ENCODE assay signal across 8 mouse cellular contexts in the genomic region with DNA sequence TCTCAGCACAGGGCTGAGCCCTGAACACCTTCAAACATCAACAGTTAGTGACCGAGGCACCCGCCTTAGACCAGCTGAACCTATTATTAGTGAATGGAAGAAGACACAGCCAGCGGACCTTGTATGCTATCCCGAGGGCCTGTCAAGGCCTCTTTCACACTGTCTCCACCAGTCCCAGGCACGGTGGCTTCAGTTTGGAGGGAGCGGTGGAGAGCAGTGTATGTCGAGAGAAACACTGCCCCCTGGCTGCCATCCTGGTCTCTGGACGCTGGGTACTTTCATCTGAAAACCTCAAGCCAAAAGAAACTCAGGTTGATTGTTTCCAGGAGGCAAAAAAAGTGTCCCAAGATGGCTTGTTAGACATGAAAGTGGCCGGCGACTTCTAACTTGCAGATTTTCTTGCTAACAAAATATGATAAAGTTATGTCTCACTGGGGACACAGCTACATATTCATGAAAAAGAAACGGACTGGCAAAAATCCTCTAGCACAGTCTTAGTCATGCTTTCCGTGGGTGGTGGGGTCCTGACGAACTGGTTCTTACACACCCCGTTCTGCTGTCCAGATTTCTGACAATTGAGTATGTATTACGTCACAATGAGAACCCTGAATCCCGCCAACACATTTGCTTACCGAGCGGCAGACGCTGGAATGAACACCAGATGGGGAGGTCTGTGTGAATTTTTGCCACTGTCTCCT. TPM values are rescaled to one million over a fixed set of nuclear protein-coding genes. Genes with fewer than 3 reads are reported as not detected.
A peak's percentile ranks its signal among the peaks of the same experiment; 100 is the strongest.
DNase-seq lines count a peak whose midpoint lies in the region; ATAC-seq and TF ChIP-seq lines count a peak whose summit lies in the region.

No protein-coding gene starts in this region.

- H3K27me3 ChIP-seq in intestine, postnatal 0 days (replicated peaks; ENCODE audit: control insufficient read depth, insufficient read depth, low read length) = no peaks in the 10 kb centered on the region
- H3K27me3 ChIP-seq in intestine, embryonic 15.5 days (replicated peaks) = no peaks in the 10 kb centered on the region
- H3K27me3 ChIP-seq in embryonic facial prominence, embryonic 15.5 days = no peaks in the 10 kb centered on the region
- H3K27me3 ChIP-seq in limb, embryonic 14.5 days (ENCODE audit: control insufficient read depth, insufficient read depth, low read length) = no peaks in the 10 kb centered on the region

- 58% methylated on average over 19 of the region's 19 CpGs for WGBS in intestine, postnatal 0 days
- WGBS in intestine, embryonic 15.5 days = 58% methylated on average over 19 of the region's 19 CpGs
- WGBS in embryonic facial prominence, embryonic 15.5 days = 32% methylated on average over 19 of the region's 19 CpGs
- WGBS in limb, embryonic 14.5 days = 39% methylated on average over 19 of the region's 19 CpGs

- TF ChIP-seq CTCF in intestine, postnatal 0 days (IDR thresholded peaks at IDR 0.05; ENCODE audit: low read depth) = peak; percentile 79
- TF ChIP-seq CTCF in bone marrow macrophage, adult 2 months (IDR thresholded peaks at IDR 0.05; ENCODE audit: low read depth, low read length) = peak; percentile 39; the same call in 1 of the 2 replicates

- no peak for ATAC-seq in intestine, postnatal 0 days
- ATAC-seq in intestine, embryonic 15.5 days = no peak
- ATAC-seq in embryonic facial prominence, embryonic 15.5 days (ENCODE audit: insufficient number of reproducible peaks, low FRiP score, low TSS enrichment, low read depth) = no peak
- ATAC-seq in limb, embryonic 14.5 days (ENCODE audit: low FRiP score, low read depth) = 0 out of 2 replicates have a peak, but pooled peaks have one; percentile 27

- peak; percentile 78 to 85 for DNase-seq in heart, postnatal 14 days
- peak; percentile 57 for DNase-seq in limb, embryonic 14.5 days (ENCODE audit: low spot score)
- peak; percentile 39 for DNase-seq in ovary, adult 18-20 months (ENCODE audit: low spot score)
- peak; percentile 73 for DNase-seq in thymus, postnatal 25 days

- no peak overlapping the region for H3K27ac ChIP-seq in intestine, postnatal 0 days (ENCODE audit: low read depth, low read length)
- no peak overlapping the region for H3K27ac ChIP-seq in intestine, embryonic 15.5 days
- H3K27ac ChIP-seq in bone marrow macrophage, adult 2 months (ENCODE audit: insufficient read depth, low read depth, low read length) = no peak overlapping the region
- no peak overlapping the region for H3K27ac ChIP-seq in embryonic facial prominence, embryonic 15.5 days (replicated peaks)
- H3K27ac ChIP-seq in limb, embryonic 14.5 days (replicated peaks; ENCODE audit: low read depth, low read length) = no peak overlapping the region

- TF ChIP-seq POLR2A in bone marrow macrophage, adult 2 months (IDR thresholded peaks at IDR 0.05; ENCODE audit: borderline replicate concordance, low read depth, low read length) = no peak
- no peak for TF ChIP-seq POLR2A in limb, embryonic 14.5 days (IDR thresholded peaks at IDR 0.05; ENCODE audit: borderline replicate concordance, extremely low read depth, insufficient read depth, insufficient read length)

- intact Hi-C loops in heart, postnatal 14 days (cut with DNase I) = loop anchor here (5.0 kb wide), 2 partner anchors 58 to 337 kb away; a partner anchor contains a TSS

- H3K4me1 ChIP-seq in intestine, postnatal 0 days (replicated peaks; ENCODE audit: control insufficient read depth, insufficient read depth, low read length) = no peaks in the 10 kb centered on the region
- H3K4me1 ChIP-seq in intestine, embryonic 15.5 days (replicated peaks) = no peaks in the 10 kb centered on the region
- peaks cover 13% of the 10 kb centered on the region for H3K4me1 ChIP-seq in bone marrow macrophage, adult 2 months (ENCODE audit: control insufficient read depth, insufficient read depth, low read length)
- H3K4me1 ChIP-seq in embryonic facial prominence, embryonic 15.5 days = peaks cover 4% of the 10 kb centered on the region; the same call in 1 of the 2 replicates
- H3K4me1 ChIP-seq in limb, embryonic 14.5 days (ENCODE audit: control insufficient read depth, insufficient read depth, low read length) = no peaks in the 10 kb centered on the region

- no peak overlapping the region for H3K4me3 ChIP-seq in intestine, postnatal 0 days (ENCODE audit: low read depth, low read length)
- H3K4me3 ChIP-seq in intestine, embryonic 15.5 days (replicated peaks) = no peak overlapping the region
- H3K4me3 ChIP-seq in bone marrow macrophage, adult 2 months (ENCODE audit: insufficient read depth, low read length) = no peak overlapping the region
- no peak overlapping the region for H3K4me3 ChIP-seq in embryonic facial prominence, embryonic 15.5 days (replicated peaks)
- no peak overlapping the region for H3K4me3 ChIP-seq in limb, embryonic 14.5 days (replicated peaks; ENCODE audit: low read length)

- no peak overlapping the region for H3K9ac ChIP-seq in intestine, postnatal 0 days (ENCODE audit: low read depth, low read length)
- H3K9ac ChIP-seq in intestine, embryonic 15.5 days = no peak overlapping the region
- no peak overlapping the region for H3K9ac ChIP-seq in embryonic facial prominence, embryonic 15.5 days
- H3K9ac ChIP-seq in limb, embryonic 14.5 days (ENCODE audit: low read depth, low read length, severe bottlenecking) = no peak overlapping the region

- H3K9me3 ChIP-seq in intestine, postnatal 0 days (ENCODE audit: control insufficient read depth) = no peaks in the 10 kb centered on the region
- H3K9me3 ChIP-seq in intestine, embryonic 15.5 days = no peaks in the 10 kb centered on the region
- no peaks in the 10 kb centered on the region for H3K9me3 ChIP-seq in embryonic facial prominence, embryonic 15.5 days (replicated peaks)
- H3K9me3 ChIP-seq in limb, embryonic 14.5 days (ENCODE audit: control insufficient read depth, low read length) = no peaks in the 10 kb centered on the region

- H3K4me2 ChIP-seq in intestine, postnatal 0 days (replicated peaks; ENCODE audit: low read depth) = no peak overlapping the region
- H3K4me2 ChIP-seq in intestine, embryonic 15.5 days (replicated peaks) = no peak overlapping the region
- peak overlapping the region; percentile 12; the same call in 1 of the 2 replicates for H3K4me2 ChIP-seq in embryonic facial prominence, embryonic 15.5 days (replicated peaks)
- no peak overlapping the region for H3K4me2 ChIP-seq in limb, embryonic 14.5 days (replicated peaks; ENCODE audit: low read depth, low read length, severe bottlenecking)

- H3K36me3 ChIP-seq in intestine, postnatal 0 days (ENCODE audit: control insufficient read depth, insufficient read depth) = no peaks in the 10 kb centered on the region
- H3K36me3 ChIP-seq in intestine, embryonic 15.5 days = no peaks in the 10 kb centered on the region
- no peaks in the 10 kb centered on the region for H3K36me3 ChIP-seq in embryonic facial prominence, embryonic 15.5 days
- no peaks in the 10 kb centered on the region for H3K36me3 ChIP-seq in limb, embryonic 14.5 days (ENCODE audit: control insufficient read depth, insufficient read depth, low read length)

RNA-seq across cellular contexts. Expression of a gene that starts 57.2 kb away (rescaled TPM):
- 255 and 258 TPM in 2 replicates for polyA plus RNA-seq in intestine, postnatal 0 days (2015; fragmentation: Nextera tagmentation; extraction: Ambion mirVana)
- polyA plus RNA-seq in intestine, embryonic 15.5 days (2015; fragmentation: Nextera tagmentation; extraction: Ambion mirVana) = 87.4 and 92.5 TPM in 2 replicates
- 6.6 and 7.3 TPM in 2 replicates for polyA plus RNA-seq in bone marrow macrophage, adult 2 months (2012; ENCODE audit: insufficient read depth, insufficient read length, missing spikeins)
- 107 and 116 TPM in 2 replicates for polyA plus RNA-seq in embryonic facial prominence, embryonic 15.5 days (2015; fragmentation: Nextera tagmentation; extraction: Ambion mirVana)
- total RNA-seq in heart, postnatal 14 days (2021) = 100 to 1,000 TPM; 437 to 440 TPM
- polyA plus RNA-seq in limb, embryonic 14.5 days (2012; rRNA removed) = 81.5 and 102 TPM in 2 replicates
- polyA plus RNA-seq in limb, embryonic 14.5 days (2014; fragmentation: Nextera tagmentation; extraction: Ambion mirVana) = 86.7 and 100 TPM in 2 replicates
